Mouse (Mus musculus) midbrain, embryonic 16.5 days (tissue): ENCODE results near the gene Ascl1. TPM values are rescaled to one million over a fixed set of nuclear protein-coding genes. Genes with fewer than 3 reads are reported as not detected.

Experiments
- ATAC-seq: fragments of 200-750 bp; cut with Nextera tagmentation; 2 replicates; pipeline ENCODE4 v1.8.0; 2017; ENCODE audit warnings: moderate TSS enrichment
- H3K27ac ChIP-seq: fragments of 300-500 bp; sonication (generic); 2 replicates; pipeline ENCODE4 v1.5.1; 2014; ENCODE audit warnings: mild to moderate bottlenecking, low read length, mixed read lengths
- H3K27me3 ChIP-seq: fragments of 300-500 bp; sonication (generic); 2 replicates; pipeline ENCODE4 v1.6.1; 2014; ENCODE audit warnings: low read depth, low read length, mixed read lengths; ENCODE audit not compliant: control insufficient read depth, insufficient read depth
- H3K36me3 ChIP-seq: fragments of 300-500 bp; sonication (generic); 2 replicates; pipeline ENCODE4 v1.6.1; 2014; ENCODE audit warnings: mild to moderate bottlenecking, low read length, moderate library complexity, mixed read lengths; ENCODE audit not compliant: control insufficient read depth, insufficient read depth
- H3K4me1 ChIP-seq: fragments of 300-500 bp; sonication (generic); 2 replicates; pipeline ENCODE4 v1.6.1; 2014; ENCODE audit warnings: mild to moderate bottlenecking, low read length, mixed read lengths; ENCODE audit not compliant: control insufficient read depth, insufficient read depth
- H3K4me2 ChIP-seq: fragments of 300-500 bp; sonication (generic); 2 replicates; pipeline ENCODE4 v1.6.1; 2014; ENCODE audit warnings: mild to moderate bottlenecking, low read length, mixed read lengths
- H3K4me3 ChIP-seq: fragments of 300-500 bp; sonication (generic); 2 replicates; pipeline ENCODE4 v1.5.1; 2014; ENCODE audit warnings: low read depth, mild to moderate bottlenecking, low read length, moderate library complexity, mixed read lengths
- H3K9ac ChIP-seq: fragments of 300-500 bp; sonication (generic); 2 replicates; pipeline ENCODE4 v1.6.1; 2014; ENCODE audit warnings: low read depth, low read length, mixed read lengths
- H3K9me3 ChIP-seq: fragments of 300-500 bp; sonication (generic); replicated peaks from 2 replicates; pipeline ENCODE4 v1.6.1; 2014; ENCODE audit warnings: mild to moderate bottlenecking, low read length, mixed read lengths; ENCODE audit not compliant: control insufficient read depth, poor library complexity, severe bottlenecking
- WGBS: fragments of 180-500 bp; shearing (Covaris S2); extraction: QIAGEN DNeasy Blood & Tissue Kit; methylation state at CpG from one replicate; pipeline ENCODE4 v1.1.7; 2014; 5-methylcytosine and 5-hydroxymethylcytosine counted together
- polyA plus RNA-seq: library from polyadenylated mRNA; unstranded; fragments of >200 nt; fragmentation: Nextera tagmentation; extraction: Ambion mirVana; gene quantifications from 2 replicates; pipeline ENCODE4 v1.2.1, GENCODE M21; 2015

Ascl1 gene
- polyA plus RNA-seq, 1 experiment from 2014 or later = 8.1 TPM

GRCm38 (mm10) chr10:87490328-87490727 lies 3.1 kb downstream of the Ascl1 start:
- Histone ChIP-seq H3K4me1 (peaks cover 51% of the 10 kb centered on the region), H3K27me3 (no peaks in the 10 kb centered on the region; the same call in 1 of the 2 replicates), H3K9ac (no peak overlapping the region), H3K4me3 (peak overlapping the region; percentile 6), H3K4me2 (peak overlapping the region; percentile 37), H3K9me3 (no peaks in the 10 kb centered on the region), H3K36me3 (no peaks in the 10 kb centered on the region), H3K27ac (peak overlapping the region; percentile 65)
- 0% methylated on average over 2 of the region's 2 CpGs for WGBS
- no peak for ATAC-seq

GRCm38 (mm10) chr10:87489246-87490009 lies 4.0 kb downstream of the Ascl1 start:
- Histone ChIP-seq H3K27ac (peak overlapping the region; percentile 87), H3K9me3 (no peaks in the 10 kb centered on the region), H3K4me1 (peaks cover 51% of the 10 kb centered on the region), H3K27me3 (no peaks in the 10 kb centered on the region), H3K9ac (peak overlapping the region; percentile 49; the same call in 1 of the 2 replicates), H3K36me3 (no peaks in the 10 kb centered on the region), H3K4me3 (peak overlapping the region; percentile 25), H3K4me2 (peak overlapping the region; percentile 67)
- WGBS = 2% methylated on average over 18 of the region's 18 CpGs
- ATAC-seq = no peak

GRCm38 (mm10) chr10:87488429-87489145 lies 4.9 kb downstream of the Ascl1 start:
- H3K4me1 ChIP-seq = peaks cover 44% of the 10 kb centered on the region
- H3K9ac ChIP-seq = peak overlapping the region; percentile 63
- peak overlapping the region; percentile 87 for H3K27ac ChIP-seq
- peak overlapping the region; percentile 32 for H3K4me3 ChIP-seq
- no peaks in the 10 kb centered on the region for H3K36me3 ChIP-seq
- peak; percentile 70 for ATAC-seq
- H3K4me2 ChIP-seq = peak overlapping the region; percentile 67
- under 1% methylated on average over 15 of the region's 16 CpGs for WGBS
- H3K27me3 ChIP-seq = no peaks in the 10 kb centered on the region
- no peaks in the 10 kb centered on the region for H3K9me3 ChIP-seq

GRCm38 (mm10) chr10:87485721-87486620 lies 7.5 kb downstream of the Ascl1 start:
- no peaks in the 10 kb centered on the region for H3K36me3 ChIP-seq
- no peaks in the 10 kb centered on the region for H3K27me3 ChIP-seq
- peak overlapping the region; percentile 83 for H3K27ac ChIP-seq
- peak overlapping the region; percentile 49 for H3K4me3 ChIP-seq
- H3K9me3 ChIP-seq = no peaks in the 10 kb centered on the region
- under 1% methylated on average over 33 of the region's 33 CpGs for WGBS
- peaks cover 38% of the 10 kb centered on the region for H3K4me1 ChIP-seq
- ATAC-seq = peak; percentile 87
- H3K4me2 ChIP-seq = peak overlapping the region; percentile 78
- peak overlapping the region; percentile 62 for H3K9ac ChIP-seq

- Histone ChIP-seq H3K4me1 (peaks cover 34% of the 10 kb centered on the region), H3K4me2 (peak overlapping the region; percentile 78), H3K27me3 (no peaks in the 10 kb centered on the region), H3K36me3 (no peaks in the 10 kb centered on the region), H3K9ac (peak overlapping the region; percentile 62), H3K9me3 (no peaks in the 10 kb centered on the region), H3K27ac (peak overlapping the region; percentile 83), H3K4me3 (peak overlapping the region; percentile 49)
- 3% methylated on average over 17 of the region's 17 CpGs for WGBS
- peak; percentile 30; the same call in 1 of the 2 replicates for ATAC-seq
Measured at GRCm38 (mm10) chr10:87484831-87485720, 8.4 kb downstream of the Ascl1 start.

- H3K36me3 ChIP-seq = no peaks in the 10 kb centered on the region
- WGBS = 37% methylated on average over 5 of the region's 5 CpGs
Measured at GRCm38 (mm10) chr10:87477895-87478294, 15.6 kb downstream of the Ascl1 start.

GRCm38 (mm10) chr10:87474971-87475370 lies 18.5 kb downstream of the Ascl1 start:
- no peaks in the 10 kb centered on the region for H3K36me3 ChIP-seq
- no peak for ATAC-seq
- no peaks in the 10 kb centered on the region for H3K27me3 ChIP-seq
- no peak overlapping the region for H3K9ac ChIP-seq
- no peaks in the 10 kb centered on the region for H3K9me3 ChIP-seq
- 34% methylated on average over 2 of the region's 2 CpGs for WGBS
- H3K4me2 ChIP-seq = no peak overlapping the region
- peaks cover 3% of the 10 kb centered on the region for H3K4me1 ChIP-seq
- H3K27ac ChIP-seq = no peak overlapping the region
- H3K4me3 ChIP-seq = no peak overlapping the region

More at GRCm38 (mm10) chr10:87477895-87478294, 15.6 kb downstream of the Ascl1 start:
- Histone ChIP-seq H3K27me3 (no peaks in the 10 kb centered on the region), H3K9ac (no peak overlapping the region), H3K4me3 (no peak overlapping the region), H3K4me1 (peaks cover 3% of the 10 kb centered on the region), H3K9me3 (no peaks in the 10 kb centered on the region), H3K4me2 (no peak overlapping the region), H3K27ac (no peak overlapping the region)
- ATAC-seq = no peak
